Mouse (Mus musculus) kidney, adult 2 months (tissue): ENCODE data around the gene Smg1.

Experiments
- CTCF ChIP-seq: fragments of 200-500 bp; conservative IDR thresholded peaks from 2 replicates; pipeline ENCODE4 v1.5.1; 2011; ENCODE audit warnings: low read depth, mild to moderate bottlenecking, control low read depth, low read length, moderate library complexity, mixed read lengths; ENCODE audit not compliant: insufficient read depth, insufficient read length
- POLR2A ChIP-seq: fragments of 200-500 bp; IDR thresholded peaks from one replicate; pipeline ENCODE4 v1.6.1; 2011; ENCODE audit warnings: low read depth, low read length, control low read depth

DNA sequence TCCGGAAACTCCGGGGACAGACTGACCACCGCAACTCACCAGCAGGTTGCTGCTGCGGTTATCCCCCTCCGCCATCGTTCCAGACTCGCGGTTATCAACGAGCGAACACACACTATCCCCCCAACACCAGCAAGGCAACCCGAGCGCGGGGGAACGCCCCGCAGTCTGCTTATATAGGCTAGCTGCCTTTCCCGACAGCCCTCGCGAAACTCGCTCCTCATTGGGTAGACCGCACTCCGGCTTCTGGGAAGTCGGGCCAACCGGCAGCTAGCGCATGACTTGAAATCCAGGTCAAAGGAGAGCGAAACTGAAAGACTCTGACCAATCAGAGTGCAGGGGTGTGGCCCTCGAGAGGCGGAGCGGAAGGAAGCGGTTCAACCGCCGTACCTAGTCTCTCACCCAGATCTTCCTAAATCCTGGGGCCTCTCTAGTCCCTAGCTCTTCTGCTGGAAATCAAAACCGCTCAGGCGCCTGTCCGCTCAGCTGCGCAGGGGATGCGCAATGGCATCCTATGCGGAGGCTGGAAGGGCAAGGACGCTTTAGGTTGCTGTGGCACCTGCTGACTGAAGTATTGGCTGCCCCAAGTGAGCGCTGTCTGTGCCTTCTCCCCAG lies 113.9 kb downstream of the Smg1 start, which contains the start of gene Arl6ip1:
- no peak for TF ChIP-seq CTCF
- TF ChIP-seq POLR2A = peak; percentile 99
